Mouse (Mus musculus): Measurements from ENCODE around the gene Rbpj.

DNA sequence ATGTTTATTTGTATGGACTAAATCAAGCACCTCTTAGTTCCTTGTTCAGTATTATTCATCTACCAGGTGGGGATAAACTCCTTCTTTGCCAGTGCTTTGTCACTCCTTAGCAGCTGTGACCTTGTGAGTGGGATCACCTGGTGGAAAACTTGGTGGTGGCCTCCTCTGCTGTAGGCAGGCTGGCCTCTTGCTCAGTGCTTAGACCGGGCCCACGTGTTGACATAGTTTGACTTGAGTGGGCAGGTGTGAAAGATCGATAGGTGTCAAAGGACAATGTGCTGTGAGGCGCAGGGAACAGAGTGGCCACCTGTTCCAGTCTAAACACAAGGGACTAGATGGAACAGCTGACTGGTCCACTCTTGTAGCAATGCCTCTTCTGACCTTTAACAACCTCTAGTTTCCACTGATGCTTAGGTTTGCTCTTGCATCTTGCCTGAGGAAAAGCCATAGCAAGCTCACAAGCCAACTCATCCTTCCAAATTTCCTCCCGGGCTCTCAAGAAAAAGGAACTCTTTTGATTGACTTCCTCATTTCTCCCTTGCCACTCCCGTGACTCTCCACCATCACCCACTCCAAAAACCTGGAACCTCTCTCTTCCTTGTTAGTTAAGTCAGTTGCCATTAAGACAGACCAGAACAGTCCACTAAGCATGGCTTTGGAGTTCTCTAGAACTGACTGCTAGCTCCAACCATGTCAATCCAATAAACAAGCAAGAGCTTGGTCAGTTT lies 28.9 kb upstream of the Rbpj start:
- no peak for TF ChIP-seq POLR2A (IDR thresholded peaks at IDR 0.05; ENCODE audit: low read depth, low read length)
- TF ChIP-seq CTCF (conservative IDR thresholded peaks at IDR 0.05; ENCODE audit: insufficient read depth, insufficient read length, low read depth, low read length): no peak

All from kidney, adult 2 months (tissue).